Mouse (Mus musculus) hindbrain, postnatal 0 days (tissue): ENCODE measurements around the gene Elmod2. TPM values are rescaled to one million over a fixed set of nuclear protein-coding genes. Genes with fewer than 3 reads are reported as not detected.

Source experiments
- ATAC-seq: fragments of 200-750 bp; cut with Nextera tagmentation; 2 replicates; pipeline ENCODE4 v1.8.0; 2017; ENCODE audit warnings: mild to moderate bottlenecking, moderate TSS enrichment, moderate library complexity
- DNase-seq: peaks from one replicate; pipeline ENCODE4 v3.0.0-alpha.2; 2015; ENCODE audit warnings: low spot score
- H3K27ac ChIP-seq: fragments of 300-500 bp; sonication (generic); 2 replicates; pipeline ENCODE4 v1.5.1; 2014; ENCODE audit warnings: mild to moderate bottlenecking
- H3K27me3 ChIP-seq: fragments of 300-500 bp; sonication (generic); 2 replicates; pipeline ENCODE4 v1.6.1; 2014; ENCODE audit warnings: low read length, mixed read lengths; ENCODE audit not compliant: insufficient read depth
- H3K36me3 ChIP-seq: fragments of 300-500 bp; sonication (generic); 2 replicates; pipeline ENCODE4 v1.6.1; 2014; ENCODE audit warnings: low read length, mixed read lengths; ENCODE audit not compliant: insufficient read depth
- H3K4me1 ChIP-seq: fragments of 300-500 bp; sonication (generic); 2 replicates; pipeline ENCODE4 v1.6.1; 2014; ENCODE audit warnings: antibody characterized with exemption, low read length, mixed read lengths; ENCODE audit not compliant: insufficient read depth
- H3K4me2 ChIP-seq: fragments of 300-500 bp; sonication (generic); 2 replicates; pipeline ENCODE4 v1.6.1; 2014; ENCODE audit warnings: low read depth, mild to moderate bottlenecking, low read length, moderate library complexity, mixed read lengths
- H3K4me3 ChIP-seq: fragments of 300-500 bp; sonication (generic); 2 replicates; pipeline ENCODE4 v1.5.1; 2014; ENCODE audit warnings: low read length
- H3K9ac ChIP-seq: fragments of 300-500 bp; sonication (generic); replicated peaks from 2 replicates; pipeline ENCODE4 v1.6.1; 2014; ENCODE audit warnings: mild to moderate bottlenecking, low read length, moderate library complexity, mixed read lengths
- H3K9me3 ChIP-seq: fragments of 300-500 bp; sonication (generic); 2 replicates; pipeline ENCODE4 v1.6.1; 2016; ENCODE audit warnings: low read length, mixed read lengths
- CTCF ChIP-seq: IDR thresholded peaks from 2 replicates; pipeline ENCODE4 v1.5.1; 2016; ENCODE audit warnings: antibody characterized with exemption, control low read depth, low read depth
- WGBS: fragments of 180-500 bp; shearing (Covaris S2); extraction: QIAGEN DNeasy Blood & Tissue Kit; methylation state at CpG from one replicate; pipeline ENCODE4 v1.1.7; 2014; 5-methylcytosine and 5-hydroxymethylcytosine counted together
- polyA plus RNA-seq: library from polyadenylated mRNA; unstranded; fragments of >200 nt; fragmentation: Nextera tagmentation; extraction: Ambion mirVana; gene quantifications from 2 replicates; pipeline ENCODE4 v1.2.1, GENCODE M21; 2015
- total RNA-seq: library from RNA; depleted of rRNA; stranded (reverse); fragments of >200 nt; gene quantifications from 2 replicates; pipeline ENCODE4 v1.2.3, GENCODE M21; 2014; rRNA removed

Elmod2 gene
- total RNA-seq (13.7 and 14.4 TPM in 2 replicates), polyA plus RNA-seq (10.6 and 12.0 TPM in 2 replicates)

DNA sequence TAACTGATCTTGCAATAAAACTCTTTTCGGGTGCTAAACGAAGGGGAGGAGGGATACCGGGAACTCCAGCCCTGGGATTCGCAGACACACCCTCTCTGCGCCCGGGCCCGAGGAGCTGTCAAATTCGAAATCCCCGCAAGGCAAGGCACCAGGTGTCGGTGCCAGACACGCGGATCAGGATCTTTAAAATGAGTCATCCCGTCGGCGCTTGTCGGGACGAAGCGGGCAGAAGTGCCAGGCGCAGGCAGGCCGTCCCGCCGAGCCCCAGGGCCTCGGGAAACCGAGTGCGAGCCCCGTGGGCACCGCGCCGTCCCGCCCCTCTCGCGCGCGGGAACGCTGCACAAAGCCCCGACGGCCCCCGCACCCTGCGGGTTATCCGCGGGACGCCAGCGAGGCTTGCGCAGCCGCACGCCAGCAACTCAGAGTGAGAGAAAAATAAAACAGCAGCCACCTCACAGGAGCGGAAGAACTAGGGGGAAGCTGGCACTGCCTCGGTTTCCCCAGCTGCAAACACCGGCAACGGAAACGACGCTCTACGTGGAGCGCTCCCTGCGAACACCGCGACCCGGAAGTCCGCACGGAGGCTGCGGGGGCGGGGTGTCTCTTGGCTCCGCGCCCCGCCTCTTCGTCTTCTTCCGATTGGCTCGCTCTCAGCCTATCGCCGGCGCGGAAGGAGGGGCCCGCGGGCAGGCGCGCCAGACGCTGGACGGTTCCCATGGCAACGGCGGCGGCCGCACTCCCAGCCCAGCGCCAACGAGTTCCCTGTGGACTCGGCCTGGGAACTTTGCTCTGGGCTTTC lies at the start of gene Elmod2:
TSS of gene Elmod2 (minus strand) at position 588 of the 799 bp plus-strand sequence.
- Histone ChIP-seq H3K9me3 (no peaks in the 10 kb centered on the region), H3K4me2 (peak within 1 kb of the TSS; percentile 98), H3K36me3 (peaks cover 9% of the 10 kb centered on the region; the same call in 1 of the 2 replicates), H3K9ac (peak within 1 kb of the TSS; percentile 70), H3K27ac (peak within 1 kb of the TSS; percentile 81), H3K27me3 (no peaks in the 10 kb centered on the region), H3K4me1 (0 out of 2 replicates have a peak, but pooled peaks cover 3% of the 10 kb centered on the region), H3K4me3 (peak within 1 kb of the TSS; percentile 86)
- whole genome bisulfite sequencing = under 1% methylated on average over 85 of the region's 85 CpGs
- ATAC-seq (peak; percentile 99), DNase-seq (peak; percentile 99)
- no peak for TF ChIP-seq CTCF

DNA sequence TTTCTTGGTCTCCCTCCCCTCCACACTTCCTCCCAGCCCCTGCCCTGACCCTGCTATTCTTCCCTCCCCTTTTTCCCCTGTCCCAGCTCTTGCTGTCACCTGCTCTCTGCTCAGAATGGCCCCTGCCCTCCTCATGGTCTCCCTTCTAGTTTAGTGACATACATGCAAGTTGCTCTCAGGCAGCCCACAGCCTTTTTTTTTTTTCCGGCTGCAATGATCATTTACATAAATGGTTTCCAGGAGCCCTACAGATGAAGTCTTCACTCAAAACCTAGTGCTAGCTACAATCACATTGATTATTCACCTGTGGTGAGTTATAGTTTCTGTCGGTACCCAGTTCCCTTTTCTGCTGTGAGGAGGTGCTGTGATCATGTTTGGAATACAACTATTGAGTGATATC lies 48.7 kb upstream of the Elmod2 start:
- TF ChIP-seq CTCF = no peak

DNA sequence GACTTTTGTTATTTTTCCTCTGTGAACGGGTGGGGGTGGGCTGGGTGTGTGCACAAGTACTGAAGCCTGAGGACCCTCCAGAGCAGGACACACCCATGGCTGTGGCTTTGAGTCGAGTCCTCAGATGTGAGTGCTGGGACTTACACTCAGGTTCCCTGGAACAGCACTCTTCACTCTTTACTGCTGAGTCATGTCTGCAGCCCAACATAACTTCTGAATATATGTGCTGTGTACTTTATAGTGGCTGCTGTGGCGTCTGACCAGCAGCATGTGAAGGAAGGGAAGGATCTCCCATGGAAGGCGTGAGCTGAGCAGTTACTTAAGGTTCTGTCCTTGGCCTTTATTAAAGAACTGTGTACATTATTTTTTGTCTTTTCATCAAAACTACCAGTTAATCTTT lies 47.9 kb upstream of the Elmod2 start:
- Histone ChIP-seq H3K4me2 (no peak overlapping the region), H3K27ac (no peak overlapping the region), H3K36me3 (no peaks in the 10 kb centered on the region), H3K9ac (no peak overlapping the region), H3K4me1 (no peaks in the 10 kb centered on the region), H3K4me3 (no peak overlapping the region), H3K27me3 (no peaks in the 10 kb centered on the region), H3K9me3 (no peaks in the 10 kb centered on the region)
- 78% methylated on average over 4 of the region's 4 CpGs for WGBS
- DNase-seq (no peak), ATAC-seq (no peak)
- no peak for TF ChIP-seq CTCF

More for the DNA sequence above, 48.7 kb upstream of the Elmod2 start:
- H3K4me1 ChIP-seq = no peaks in the 10 kb centered on the region
- ATAC-seq = no peak
- H3K27me3 ChIP-seq = no peaks in the 10 kb centered on the region
- H3K36me3 ChIP-seq = no peaks in the 10 kb centered on the region
- no peaks in the 10 kb centered on the region for H3K9me3 ChIP-seq
- no peak for DNase-seq
- 81% methylated on average over 2 of the region's 2 CpGs for WGBS
- no peak overlapping the region for H3K27ac ChIP-seq
- no peak overlapping the region for H3K9ac ChIP-seq
- H3K4me3 ChIP-seq = no peak overlapping the region
- no peak overlapping the region for H3K4me2 ChIP-seq

DNA sequence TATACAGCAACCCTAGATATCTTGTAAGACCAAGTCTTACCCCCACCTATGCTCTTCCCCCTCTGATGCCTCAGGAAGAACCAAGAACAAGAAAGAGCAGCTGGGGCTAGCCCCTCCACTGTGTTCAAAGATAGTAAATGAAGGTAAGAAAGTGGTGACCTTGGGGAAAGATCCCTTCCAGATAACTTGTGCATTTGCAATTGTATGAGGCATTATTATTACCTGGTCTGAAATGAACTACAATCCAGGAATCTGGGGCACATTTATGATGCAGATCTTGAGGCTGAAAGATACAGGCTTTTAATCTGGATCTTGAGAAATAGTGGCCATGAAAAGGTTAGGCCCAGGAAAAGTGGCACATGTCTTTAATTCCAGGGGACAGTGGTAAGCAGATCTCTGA lies 44.9 kb upstream of the Elmod2 start:
- Histone ChIP-seq H3K36me3 (no peaks in the 10 kb centered on the region), H3K9ac (no peak overlapping the region), H3K4me3 (no peak overlapping the region), H3K27ac (no peak overlapping the region), H3K4me1 (no peaks in the 10 kb centered on the region), H3K27me3 (no peaks in the 10 kb centered on the region), H3K4me2 (no peak overlapping the region), H3K9me3 (no peaks in the 10 kb centered on the region)
- TF ChIP-seq CTCF = no peak
- DNase-seq (no peak), ATAC-seq (no peak)

GRCm38 (mm10) chr8:83363156-83363769 lies 31.0 kb upstream of the Elmod2 start:
- Histone ChIP-seq H3K27ac (no peak overlapping the region), H3K4me3 (no peak overlapping the region), H3K4me2 (no peak overlapping the region), H3K4me1 (no peaks in the 10 kb centered on the region), H3K27me3 (no peaks in the 10 kb centered on the region), H3K9me3 (no peaks in the 10 kb centered on the region), H3K36me3 (no peaks in the 10 kb centered on the region), H3K9ac (no peak overlapping the region)
- WGBS = 70% methylated on average over 7 of the region's 7 CpGs
- no peak for DNase-seq
- TF ChIP-seq CTCF = no peak
- ATAC-seq = no peak

DNA sequence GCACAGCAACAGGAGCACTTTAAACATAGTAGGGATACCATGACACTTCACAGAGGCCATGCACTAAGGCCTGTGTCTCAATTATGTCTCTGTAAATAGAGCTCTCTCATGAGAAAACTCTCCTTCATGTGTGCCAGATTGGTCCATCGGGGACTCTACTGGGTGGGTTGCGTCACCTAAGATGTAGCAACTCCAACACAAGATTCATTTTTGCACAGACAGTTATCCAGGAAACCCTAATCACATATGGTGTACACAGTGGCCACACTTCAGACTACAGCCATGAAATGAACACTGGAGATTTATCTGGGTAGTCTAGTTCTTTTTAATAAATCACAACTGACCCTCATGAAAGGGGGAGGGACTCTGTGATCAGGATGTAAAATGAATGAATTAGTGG lies 19.0 kb upstream of the Elmod2 start:
- no peak overlapping the region for H3K9ac ChIP-seq
- WGBS = 97% methylated on average over 2 of the region's 2 CpGs
- no peaks in the 10 kb centered on the region for H3K36me3 ChIP-seq
- H3K27me3 ChIP-seq = no peaks in the 10 kb centered on the region
- no peaks in the 10 kb centered on the region for H3K9me3 ChIP-seq
- no peak overlapping the region for H3K4me3 ChIP-seq
- H3K4me2 ChIP-seq = no peak overlapping the region
- no peak overlapping the region for H3K27ac ChIP-seq
- ATAC-seq = no peak
- H3K4me1 ChIP-seq = no peaks in the 10 kb centered on the region
- TF ChIP-seq CTCF = no peak
- no peak for DNase-seq

DNA sequence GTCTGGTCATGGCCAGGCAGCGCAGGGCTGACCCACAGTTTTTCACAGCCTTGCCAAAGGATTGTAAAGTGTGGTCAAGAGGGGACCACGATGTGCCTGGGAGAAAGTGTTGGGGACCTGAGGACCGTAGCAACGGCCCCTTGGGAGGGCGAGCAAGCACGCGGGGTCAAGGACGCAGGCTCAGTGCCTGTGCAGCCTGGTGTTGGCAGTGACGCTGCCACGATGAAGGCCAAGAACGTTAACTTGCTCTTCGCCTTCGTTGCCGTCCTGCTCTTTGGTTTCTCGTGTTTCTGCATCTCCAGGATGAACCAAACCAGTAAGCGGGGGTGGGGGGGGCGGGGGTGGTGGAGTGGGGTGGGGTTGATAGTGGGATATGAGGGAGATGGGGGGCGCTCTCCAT lies 16.0 kb upstream of the Elmod2 start, which contains the start of gene Mgat4d:
TSS of gene Mgat4d (plus strand) at position 209 of the 400 bp plus-strand sequence.
- ATAC-seq = no peak
- H3K9me3 ChIP-seq = no peaks in the 10 kb centered on the region
- no peaks in the 10 kb centered on the region for H3K27me3 ChIP-seq
- no peak within 1 kb of the TSS for H3K9ac ChIP-seq
- H3K4me3 ChIP-seq = no peak within 1 kb of the TSS
- H3K4me2 ChIP-seq = no peak within 1 kb of the TSS
- H3K27ac ChIP-seq = no peak within 1 kb of the TSS
- WGBS = 91% methylated on average over 16 of the region's 18 CpGs
- DNase-seq = no peak
- H3K36me3 ChIP-seq = no peaks in the 10 kb centered on the region
- TF ChIP-seq CTCF = no peak
- no peaks in the 10 kb centered on the region for H3K4me1 ChIP-seq
